Mouse (Mus musculus): ENCODE measurements around the gene Oxgr1. TPM values are rescaled to one million over a fixed set of nuclear protein-coding genes. Genes with fewer than 3 reads are reported as not detected.

Oxgr1 gene
- not detected in 2 replicates for polyA plus RNA-seq (2014; fragmentation: Nextera tagmentation; extraction: Ambion mirVana)

DNA sequence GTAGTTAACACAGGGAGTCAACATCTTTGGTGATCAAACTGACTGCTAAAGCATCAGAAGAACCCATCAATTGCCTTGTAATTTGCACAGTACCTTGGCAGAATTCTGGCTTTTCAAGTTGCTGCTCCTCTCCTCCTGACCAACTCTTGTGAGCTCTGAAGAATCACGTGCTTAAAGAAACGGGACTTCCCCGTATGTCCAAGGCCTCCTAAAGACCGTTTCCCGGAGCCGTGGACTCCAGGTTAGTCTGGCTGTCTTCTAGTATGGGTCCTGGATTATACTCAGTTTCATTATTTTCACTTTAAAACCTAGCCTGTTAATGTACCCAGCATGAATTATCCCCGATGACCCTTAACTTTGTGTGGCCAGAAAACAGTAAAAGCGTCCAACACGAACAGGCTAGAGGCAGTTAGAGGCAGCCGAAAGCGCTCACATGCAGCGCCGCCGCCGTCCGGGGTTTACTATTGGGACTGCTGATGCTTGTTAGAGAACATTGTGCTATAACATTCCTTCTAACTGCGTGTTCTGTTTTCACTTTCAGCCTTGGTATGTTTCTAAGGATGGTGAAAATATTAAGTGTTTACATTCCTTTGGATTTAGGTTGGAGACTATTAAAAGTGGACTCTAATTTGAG lies at the start of gene Oxgr1:
TSS of gene Oxgr1 (minus strand) at position 249 of the 634 bp plus-strand sequence.
- DNase-seq (ENCODE audit: low spot score, missing footprints), result no peak
- H3K27ac ChIP-seq (ENCODE audit: low read depth, low read length), result no peak within 1 kb of the TSS
- no peak within 1 kb of the TSS for H3K4me3 ChIP-seq (ENCODE audit: low read depth, low read length)
- H3K9ac ChIP-seq (ENCODE audit: low read length), result no peak within 1 kb of the TSS
- no peaks in the 10 kb centered on the region for H3K9me3 ChIP-seq (ENCODE audit: control insufficient read depth, low read length)
- H3K27me3 ChIP-seq (ENCODE audit: control insufficient read depth, insufficient read depth, low read length), result no peaks in the 10 kb centered on the region
- 95% methylated on average over 17 of the region's 17 CpGs for WGBS
- H3K4me2 ChIP-seq, result no peak within 1 kb of the TSS
- no peak for ATAC-seq (ENCODE audit: low FRiP score)
- H3K36me3 ChIP-seq (ENCODE audit: control insufficient read depth, insufficient read depth, low read length), result no peaks in the 10 kb centered on the region
- H3K4me1 ChIP-seq (ENCODE audit: control insufficient read depth, insufficient read depth, low read length), result no peaks in the 10 kb centered on the region

DNA sequence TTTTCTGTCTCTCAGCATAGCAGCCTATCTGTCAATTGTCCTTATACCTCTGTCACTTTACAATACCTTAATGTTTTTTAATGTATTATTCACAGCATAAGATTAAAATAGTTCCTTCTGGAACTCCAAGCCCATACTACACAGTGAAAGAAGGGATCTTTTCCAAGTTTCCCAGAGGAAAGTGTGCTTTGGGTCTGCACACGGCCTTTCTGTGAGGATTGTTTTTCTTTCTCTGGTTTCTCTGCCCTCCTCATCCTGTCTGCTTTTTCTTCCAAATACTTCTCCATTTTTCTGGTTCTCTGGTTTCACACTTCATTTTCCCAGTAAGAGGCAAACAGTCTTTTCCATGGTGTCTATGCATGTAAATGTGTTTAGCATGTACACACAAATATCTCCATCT lies 48.2 kb upstream of the Oxgr1 start:
- no peak overlapping the region for H3K4me2 ChIP-seq
- no peaks in the 10 kb centered on the region for H3K9me3 ChIP-seq (ENCODE audit: control insufficient read depth, low read length)
- 82% methylated on average over 1 of the region's 1 CpGs for WGBS
- ATAC-seq (ENCODE audit: low FRiP score) (no peak), DNase-seq (ENCODE audit: low spot score, missing footprints) (peak; percentile 54)
- H3K4me3 ChIP-seq (ENCODE audit: low read depth, low read length), result no peak overlapping the region
- H3K4me1 ChIP-seq (ENCODE audit: control insufficient read depth, insufficient read depth, low read length), result no peaks in the 10 kb centered on the region
- H3K27me3 ChIP-seq (ENCODE audit: control insufficient read depth, insufficient read depth, low read length), result no peaks in the 10 kb centered on the region
- H3K36me3 ChIP-seq (ENCODE audit: control insufficient read depth, insufficient read depth, low read length), result no peaks in the 10 kb centered on the region
- H3K9ac ChIP-seq (ENCODE audit: low read length), result no peak overlapping the region
- H3K27ac ChIP-seq (ENCODE audit: low read depth, low read length), result no peak overlapping the region

DNA sequence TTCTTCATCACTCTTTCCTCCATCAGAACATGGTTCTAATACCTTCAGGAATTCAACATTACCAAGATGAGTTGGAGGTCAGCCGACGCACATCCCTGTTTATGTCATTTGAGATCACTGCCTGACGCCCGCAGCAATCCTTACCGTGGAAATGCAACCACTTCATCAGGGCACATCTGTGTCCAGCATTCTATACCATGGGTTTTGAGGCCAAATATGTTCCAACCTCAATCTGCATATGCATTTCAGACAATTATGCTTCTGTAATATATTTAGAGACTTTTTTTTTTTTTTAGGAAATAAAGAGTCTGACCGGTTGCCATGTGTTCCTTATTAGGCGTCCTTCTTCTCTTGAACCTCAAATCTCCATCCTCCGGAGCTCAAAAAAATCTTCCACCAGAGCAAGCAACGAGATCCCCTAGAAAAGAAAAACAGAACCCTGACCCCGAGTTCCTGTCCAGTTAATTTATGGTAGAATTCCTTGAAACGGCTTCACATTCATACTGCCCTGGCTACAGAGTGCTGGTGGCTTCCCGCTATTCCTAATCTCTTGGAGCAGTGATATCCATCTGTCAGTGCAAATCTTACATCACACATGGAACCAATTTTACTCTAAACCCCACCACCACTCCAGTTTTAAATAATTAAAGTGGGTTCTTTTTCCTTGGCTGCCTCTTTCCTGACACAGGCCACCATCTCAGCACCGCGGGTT lies 47.6 kb upstream of the Oxgr1 start:
- Histone ChIP-seq H3K27me3 (ENCODE audit: control insufficient read depth, insufficient read depth, low read length) (no peaks in the 10 kb centered on the region), H3K9me3 (ENCODE audit: control insufficient read depth, low read length) (no peaks in the 10 kb centered on the region), H3K27ac (ENCODE audit: low read depth, low read length) (no peak overlapping the region), H3K4me2 (no peak overlapping the region), H3K4me1 (ENCODE audit: control insufficient read depth, insufficient read depth, low read length) (no peaks in the 10 kb centered on the region), H3K36me3 (ENCODE audit: control insufficient read depth, insufficient read depth, low read length) (no peaks in the 10 kb centered on the region), H3K4me3 (ENCODE audit: low read depth, low read length) (no peak overlapping the region), H3K9ac (ENCODE audit: low read length) (no peak overlapping the region)
- ATAC-seq (ENCODE audit: low FRiP score) (no peak), DNase-seq (ENCODE audit: low spot score, missing footprints) (peak; percentile 75)
- 77% methylated on average over 14 of the region's 14 CpGs for WGBS

DNA sequence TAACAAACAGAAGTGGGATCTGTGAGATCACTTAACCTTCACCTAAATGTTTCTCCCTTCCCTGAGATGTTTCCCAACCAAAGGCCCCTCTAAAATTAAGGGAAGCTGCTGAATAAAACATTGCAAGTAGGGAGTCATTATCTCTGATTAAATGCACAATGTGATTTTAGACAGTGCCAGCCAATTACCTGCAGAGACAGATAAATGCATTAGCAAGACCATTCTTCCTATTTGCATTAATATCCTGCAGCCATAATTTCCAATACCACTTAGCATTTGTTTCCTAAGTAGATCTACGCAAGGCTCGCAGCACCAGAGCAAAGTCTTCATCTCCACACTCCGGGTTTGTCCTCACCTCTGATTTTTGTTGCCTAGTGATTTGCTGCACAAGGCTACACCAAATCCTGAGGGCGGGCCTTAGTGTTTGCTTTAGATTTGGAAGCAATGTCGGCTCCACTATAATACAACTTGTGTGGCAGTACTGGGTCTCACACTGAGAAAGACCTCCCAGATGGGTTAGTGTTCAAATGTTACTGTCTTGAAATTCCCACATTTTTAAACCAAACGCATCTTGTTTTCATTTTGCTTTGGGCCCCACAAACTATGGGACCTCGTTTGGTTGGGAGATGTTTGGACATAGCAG lies 46.9 kb upstream of the Oxgr1 start:
- ATAC-seq (ENCODE audit: low FRiP score) (no peak), DNase-seq (ENCODE audit: low spot score, missing footprints) (peak; percentile 77)
- H3K27me3 ChIP-seq (ENCODE audit: control insufficient read depth, insufficient read depth, low read length), result no peaks in the 10 kb centered on the region
- no peak overlapping the region for H3K27ac ChIP-seq (ENCODE audit: low read depth, low read length)
- H3K36me3 ChIP-seq (ENCODE audit: control insufficient read depth, insufficient read depth, low read length), result no peaks in the 10 kb centered on the region
- H3K9me3 ChIP-seq (ENCODE audit: control insufficient read depth, low read length), result no peaks in the 10 kb centered on the region
- 81% methylated on average over 7 of the region's 7 CpGs for WGBS
- no peak overlapping the region for H3K4me3 ChIP-seq (ENCODE audit: low read depth, low read length)
- no peak overlapping the region for H3K9ac ChIP-seq (ENCODE audit: low read length)
- no peaks in the 10 kb centered on the region for H3K4me1 ChIP-seq (ENCODE audit: control insufficient read depth, insufficient read depth, low read length)
- H3K4me2 ChIP-seq, result no peak overlapping the region

DNA sequence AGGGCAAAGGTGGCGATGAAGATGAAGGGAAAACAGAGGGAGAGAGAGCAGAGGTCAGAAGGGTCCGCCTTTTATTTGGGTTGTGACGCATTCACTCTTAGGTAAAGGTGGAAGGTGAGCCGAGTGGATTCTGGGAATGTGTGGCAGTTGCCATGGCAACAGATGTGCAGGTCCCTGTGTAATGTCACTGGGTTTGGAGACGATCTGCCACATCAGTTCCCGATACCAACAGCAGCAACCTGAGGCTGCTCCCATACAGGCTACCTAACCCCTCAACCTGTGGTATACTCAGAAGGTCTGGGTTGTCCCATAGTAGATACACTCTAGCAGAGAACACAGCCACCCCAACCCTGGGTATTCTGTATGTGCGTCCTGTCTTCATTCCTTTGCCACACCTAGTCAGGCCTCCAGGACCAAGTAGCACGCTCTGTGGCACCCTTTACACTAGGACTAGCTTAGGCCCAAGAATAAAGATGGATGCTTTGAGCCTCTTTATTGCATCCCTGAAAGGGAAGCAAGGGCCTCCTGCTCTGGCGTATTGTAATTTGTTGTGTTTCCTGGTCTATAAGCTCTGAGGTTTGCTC lies 41.9 kb upstream of the Oxgr1 start:
- no peaks in the 10 kb centered on the region for H3K9me3 ChIP-seq (ENCODE audit: control insufficient read depth, low read length)
- no peak overlapping the region for H3K4me2 ChIP-seq
- DNase-seq (ENCODE audit: low spot score, missing footprints) (no peak), ATAC-seq (ENCODE audit: low FRiP score) (no peak)
- no peaks in the 10 kb centered on the region for H3K4me1 ChIP-seq (ENCODE audit: control insufficient read depth, insufficient read depth, low read length)
- no peaks in the 10 kb centered on the region for H3K27me3 ChIP-seq (ENCODE audit: control insufficient read depth, insufficient read depth, low read length)
- no peak overlapping the region for H3K27ac ChIP-seq (ENCODE audit: low read depth, low read length)
- WGBS, result 88% methylated on average over 9 of the region's 9 CpGs
- H3K9ac ChIP-seq (ENCODE audit: low read length), result no peak overlapping the region
- no peaks in the 10 kb centered on the region for H3K36me3 ChIP-seq (ENCODE audit: control insufficient read depth, insufficient read depth, low read length)
- no peak overlapping the region for H3K4me3 ChIP-seq (ENCODE audit: low read depth, low read length)

DNA sequence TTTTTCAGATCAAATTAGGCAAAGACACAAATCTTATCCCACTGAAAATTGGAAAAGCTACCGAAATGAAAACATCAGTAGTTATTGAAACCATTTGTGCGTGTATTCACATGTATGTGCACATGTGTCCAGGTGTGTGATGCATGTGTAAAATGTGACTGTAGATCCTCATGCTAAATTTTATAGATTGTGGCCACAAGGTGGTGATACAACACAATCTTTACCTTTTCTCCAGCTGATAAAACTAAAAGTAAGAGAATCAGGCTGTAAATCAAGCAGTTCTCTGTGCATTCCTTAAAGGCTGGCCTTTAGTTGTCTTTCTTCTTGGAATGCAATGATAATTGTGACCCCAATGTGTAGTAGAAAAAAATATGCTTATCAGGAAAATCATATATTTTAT lies 34.0 kb upstream of the Oxgr1 start:
- H3K27me3 ChIP-seq (ENCODE audit: control insufficient read depth, insufficient read depth, low read length), result no peaks in the 10 kb centered on the region
- no peak overlapping the region for H3K9ac ChIP-seq (ENCODE audit: low read length)
- H3K9me3 ChIP-seq (ENCODE audit: control insufficient read depth, low read length), result no peaks in the 10 kb centered on the region
- 57% methylated on average over 2 of the region's 2 CpGs for WGBS
- no peak overlapping the region for H3K4me3 ChIP-seq (ENCODE audit: low read depth, low read length)
- H3K36me3 ChIP-seq (ENCODE audit: control insufficient read depth, insufficient read depth, low read length), result no peaks in the 10 kb centered on the region
- no peak for DNase-seq (ENCODE audit: low spot score, missing footprints)
- H3K4me1 ChIP-seq (ENCODE audit: control insufficient read depth, insufficient read depth, low read length), result no peaks in the 10 kb centered on the region
- no peak overlapping the region for H3K27ac ChIP-seq (ENCODE audit: low read depth, low read length)
- no peak; the same call in 1 of the 2 replicates for ATAC-seq (ENCODE audit: low FRiP score)
- H3K4me2 ChIP-seq, result no peak overlapping the region

DNA sequence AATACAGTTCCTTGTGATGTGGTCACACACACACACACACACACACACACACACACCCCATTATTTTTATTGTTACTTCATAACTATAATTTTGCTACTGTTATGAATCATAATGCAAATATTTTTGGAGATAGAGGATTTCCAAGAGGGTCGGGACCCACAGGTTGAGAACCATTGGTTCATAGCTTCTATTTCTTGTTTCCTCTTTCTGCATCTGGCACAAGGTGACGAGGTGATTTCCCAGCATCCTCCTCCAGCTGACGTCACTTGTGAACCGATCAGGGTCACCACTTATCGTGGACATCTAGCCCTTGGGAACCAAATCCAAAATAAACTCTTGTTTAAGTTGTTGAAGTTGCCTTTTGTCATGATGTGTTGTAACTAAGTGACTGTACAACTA lies 33.5 kb upstream of the Oxgr1 start:
- Histone ChIP-seq H3K9me3 (ENCODE audit: control insufficient read depth, low read length) (no peaks in the 10 kb centered on the region), H3K9ac (ENCODE audit: low read length) (no peak overlapping the region), H3K4me3 (ENCODE audit: low read depth, low read length) (no peak overlapping the region), H3K4me2 (no peak overlapping the region), H3K4me1 (ENCODE audit: control insufficient read depth, insufficient read depth, low read length) (no peaks in the 10 kb centered on the region), H3K36me3 (ENCODE audit: control insufficient read depth, insufficient read depth, low read length) (no peaks in the 10 kb centered on the region), H3K27ac (ENCODE audit: low read depth, low read length) (no peak overlapping the region), H3K27me3 (ENCODE audit: control insufficient read depth, insufficient read depth, low read length) (no peaks in the 10 kb centered on the region)
- DNase-seq (ENCODE audit: low spot score, missing footprints) (no peak), ATAC-seq (ENCODE audit: low FRiP score) (no peak)
- WGBS, result 90% methylated on average over 5 of the region's 5 CpGs

DNA sequence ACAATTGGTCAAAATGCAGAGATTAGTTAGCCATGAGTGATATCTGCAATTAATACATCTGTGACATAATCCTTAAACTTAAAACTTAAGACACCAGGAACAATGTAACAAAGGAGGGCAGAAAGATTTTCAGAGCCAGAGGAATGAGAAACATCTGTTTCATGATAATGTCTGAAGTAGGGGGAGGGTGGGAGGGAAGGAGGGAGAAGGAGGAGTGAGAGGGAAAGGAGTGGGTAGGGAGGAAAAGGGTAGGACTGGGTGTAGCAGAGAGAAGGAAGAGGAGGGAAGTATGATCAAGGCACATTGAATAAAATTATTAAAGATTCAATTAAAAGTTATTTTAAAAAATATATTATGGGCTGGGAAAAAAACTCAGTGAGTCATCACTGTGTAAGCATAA lies 32.0 kb upstream of the Oxgr1 start:
- no peak overlapping the region for H3K4me3 ChIP-seq (ENCODE audit: low read depth, low read length)
- no peak overlapping the region for H3K9ac ChIP-seq (ENCODE audit: low read length)
- peak; percentile 65 for DNase-seq (ENCODE audit: low spot score, missing footprints)
- H3K27me3 ChIP-seq (ENCODE audit: control insufficient read depth, insufficient read depth, low read length), result no peaks in the 10 kb centered on the region
- H3K4me2 ChIP-seq, result no peak overlapping the region
- ATAC-seq (ENCODE audit: low FRiP score), result no peak
- no peaks in the 10 kb centered on the region for H3K4me1 ChIP-seq (ENCODE audit: control insufficient read depth, insufficient read depth, low read length)
- H3K9me3 ChIP-seq (ENCODE audit: control insufficient read depth, low read length), result no peaks in the 10 kb centered on the region
- no peak overlapping the region for H3K27ac ChIP-seq (ENCODE audit: low read depth, low read length)
- no peaks in the 10 kb centered on the region for H3K36me3 ChIP-seq (ENCODE audit: control insufficient read depth, insufficient read depth, low read length)

DNA sequence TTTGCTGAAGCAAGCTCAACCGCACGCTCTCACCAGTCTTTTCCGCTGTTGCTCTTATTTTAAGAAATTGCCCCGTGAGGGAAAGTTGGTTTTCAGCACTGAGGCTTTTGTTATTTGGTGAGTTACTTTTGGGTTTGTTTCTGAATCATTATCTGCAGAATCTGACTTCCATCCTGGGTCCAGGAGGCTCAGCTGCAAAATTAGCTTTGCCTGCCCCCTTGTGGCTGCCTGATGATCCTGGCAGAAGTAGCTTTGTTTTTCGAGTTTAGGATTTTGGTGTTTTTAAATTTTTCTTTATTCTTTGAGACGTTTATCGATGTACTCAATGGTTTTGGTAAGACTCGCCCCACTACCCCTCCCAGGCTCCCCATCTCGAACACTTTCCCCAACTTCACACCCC lies 18.9 kb upstream of the Oxgr1 start:
- H3K9ac ChIP-seq (ENCODE audit: low read length), result no peak overlapping the region
- no peak overlapping the region for H3K4me3 ChIP-seq (ENCODE audit: low read depth, low read length)
- H3K4me1 ChIP-seq (ENCODE audit: control insufficient read depth, insufficient read depth, low read length), result no peaks in the 10 kb centered on the region
- H3K4me2 ChIP-seq, result no peak overlapping the region
- no peaks in the 10 kb centered on the region for H3K9me3 ChIP-seq (ENCODE audit: control insufficient read depth, low read length)
- no peak overlapping the region for H3K27ac ChIP-seq (ENCODE audit: low read depth, low read length)
- 63% methylated on average over 9 of the region's 9 CpGs for WGBS
- H3K27me3 ChIP-seq (ENCODE audit: control insufficient read depth, insufficient read depth, low read length), result no peaks in the 10 kb centered on the region
- ATAC-seq (ENCODE audit: low FRiP score) (no peak), DNase-seq (ENCODE audit: low spot score, missing footprints) (peak; percentile 89)
- H3K36me3 ChIP-seq (ENCODE audit: control insufficient read depth, insufficient read depth, low read length), result no peaks in the 10 kb centered on the region
